Mouse (Mus musculus): ENCODE measurements around the gene Olfr1420. TPM values are rescaled to one million over a fixed set of nuclear protein-coding genes. Genes with fewer than 3 reads are reported as not detected.

Gene Olfr1420
- total RNA-seq, 2 experiments from 2014 or later, result not detected

Small RNA genes lying within 50 kb of the gene (microRNA-seq; reads per million reads assigned to microRNA genes)
- 4.0 to 6.4 reads per million in 2 experiments for gene Mir6994

Other genes with a start within 250 kb of the Olfr1420 start
- gene Ms4a3, start 245.7 kb upstream of the Olfr1420 start, total RNA-seq (2021), result not detected
- not detected for gene Oosp2, start 226.0 kb upstream of the Olfr1420 start, total RNA-seq (2021)
- gene Oosp1, start 195.4 kb upstream of the Olfr1420 start, total RNA-seq (2021), result not detected
- not detected for gene Oosp3, start 189.5 kb upstream of the Olfr1420 start, total RNA-seq (2021)
- not detected for gene Gif, start 139.0 kb upstream of the Olfr1420 start, total RNA-seq (2021)
- gene Mrpl16, start 116.2 kb upstream of the Olfr1420 start, total RNA-seq (2021), result 10 to 100 TPM; 38.4 to 39.8 TPM
- 10 to 100 TPM; 20.9 to 21.6 TPM for gene Stx3, start 67.2 kb upstream of the Olfr1420 start, total RNA-seq (2021)
- gene Olfr1417, start 47.3 kb upstream of the Olfr1420 start, total RNA-seq (2021), result not detected
- not detected for gene Olfr1418, start 25.5 kb upstream of the Olfr1420 start, total RNA-seq (2021)
- not detected for gene Olfr1419, start 11.5 kb upstream of the Olfr1420 start, total RNA-seq (2021)
- gene Patl1, start 25.8 kb downstream of the Olfr1420 start, total RNA-seq (2021), result 10 to 100 TPM; 18.7 to 21.0 TPM
- 10 to 100 TPM; 55.3 to 58.9 TPM for gene Osbp, start 79.4 kb downstream of the Olfr1420 start, total RNA-seq (2021)
- gene Olfr1423, start 154.8 kb downstream of the Olfr1420 start, total RNA-seq (2021), result not detected
- gene Olfr1424, start 176.1 kb downstream of the Olfr1420 start, total RNA-seq (2021), result not detected
- gene Olfr1425, start 191.2 kb downstream of the Olfr1420 start, total RNA-seq (2021), result not detected
- not detected for gene Olfr1426, start 205.4 kb downstream of the Olfr1420 start, total RNA-seq (2021)
- gene Olfr1427, start 216.8 kb downstream of the Olfr1420 start, total RNA-seq (2021), result not detected
- gene Olfr1428, start 229.3 kb downstream of the Olfr1420 start, total RNA-seq (2021), result not detected
- not detected for gene Olfr76, start 236.6 kb downstream of the Olfr1420 start, total RNA-seq (2021)